Mouse (Mus musculus) myocyte (in vitro differentiated cells): Measurements from ENCODE around the gene Cdc25b. TPM values are rescaled to one million over a fixed set of nuclear protein-coding genes. Genes with fewer than 3 reads are reported as not detected.

Experiments
- H3K27me3 ChIP-seq: one replicate; pipeline ENCODE4 v1.6.1; 2011; ENCODE audit not compliant: control insufficient read depth, insufficient read depth, insufficient read length
- H3K36me3 ChIP-seq: one replicate; pipeline ENCODE4 v1.6.1; 2011; ENCODE audit not compliant: control insufficient read depth, insufficient read depth
- H3K4me2 ChIP-seq: one replicate; pipeline ENCODE4 v1.6.1; 2011; ENCODE audit warnings: low read depth, control low read depth
- H3K4me3 ChIP-seq: one replicate; pipeline ENCODE4 v1.5.1; 2011; ENCODE audit warnings: mild to moderate bottlenecking, control low read depth, moderate library complexity
- H3K79me2 ChIP-seq: one replicate; pipeline ENCODE4 v1.6.1; 2011; ENCODE audit not compliant: control insufficient read depth, insufficient read depth
- H3ac ChIP-seq: one replicate; pipeline ENCODE4 v1.6.1; 2011; ENCODE audit not compliant: control insufficient read depth, insufficient read length
- CEBPB ChIP-seq: IDR thresholded peaks from 2 replicates; pipeline ENCODE4 v1.6.1; 2011; ENCODE audit warnings: mild to moderate bottlenecking, moderate library complexity; ENCODE audit not compliant: poor library complexity, insufficient read depth, severe bottlenecking
- E2F4 ChIP-seq: IDR thresholded peaks from one replicate; pipeline ENCODE4 v1.6.1; 2011; ENCODE audit warnings: mild to moderate bottlenecking, control low read depth, moderate library complexity; ENCODE audit not compliant: insufficient read depth
- MAX ChIP-seq: IDR thresholded peaks from one replicate; pipeline ENCODE4 v1.6.1; 2011; ENCODE audit warnings: low read depth, mild to moderate bottlenecking, control low read depth
- MYOD1 ChIP-seq, 3 experiments: IDR thresholded peaks; one replicate each; pipeline ENCODE4 v1.6.1; 2011; ENCODE audit warnings: control low read depth in 2 of 3, low read depth in 2 of 3, mild to moderate bottlenecking in 2 of 3, moderate library complexity in 1 of 3; ENCODE audit not compliant: insufficient read length in 2 of 3, control insufficient read depth in 1 of 3
- MYOG ChIP-seq, 3 experiments: IDR thresholded peaks; one replicate each; pipeline ENCODE4 v1.6.1; 2011; ENCODE audit warnings: control low read depth in 2 of 3, low read depth in 2 of 3, mild to moderate bottlenecking in 2 of 3; ENCODE audit not compliant: insufficient read length in 2 of 3, control insufficient read depth in 1 of 3, insufficient read depth in 1 of 3
- POLR2A ChIP-seq: IDR thresholded peaks from one replicate; pipeline ENCODE4 v1.6.1; 2011; ENCODE audit warnings: low read depth, mild to moderate bottlenecking, control low read depth, moderate library complexity; ENCODE audit not compliant: insufficient read length
- POLR2AphosphoS2 ChIP-seq: IDR thresholded peaks from one replicate; pipeline ENCODE4 v1.6.1; 2011; ENCODE audit warnings: low read depth, control low read depth; ENCODE audit not compliant: insufficient read length
- REST ChIP-seq: IDR thresholded peaks from one replicate; pipeline ENCODE4 v1.6.1; 2011; ENCODE audit warnings: mild to moderate bottlenecking, control low read depth, moderate library complexity; ENCODE audit not compliant: insufficient read depth, insufficient read length
- SRF ChIP-seq: IDR thresholded peaks from one replicate; pipeline ENCODE4 v1.6.1; 2011; ENCODE audit warnings: low read depth; ENCODE audit not compliant: control insufficient read depth, insufficient read length
- TCF12 ChIP-seq: IDR thresholded peaks from one replicate; pipeline ENCODE4 v1.6.1; 2011; ENCODE audit warnings: mild to moderate bottlenecking, control low read depth; ENCODE audit not compliant: poor library complexity, insufficient read depth, severe bottlenecking
- TCF3 ChIP-seq: IDR thresholded peaks from one replicate; pipeline ENCODE4 v1.6.1; 2011; ENCODE audit warnings: low read depth, control low read depth; ENCODE audit not compliant: insufficient read length
- USF1 ChIP-seq: IDR thresholded peaks from one replicate; pipeline ENCODE4 v1.6.1; 2011; ENCODE audit warnings: low read depth, mild to moderate bottlenecking, control low read depth, moderate library complexity
- polyA plus RNA-seq: library from polyadenylated mRNA; unstranded; fragments of >200 nt; fragmentation: generic; extraction: Trizol; gene quantifications from one replicate; pipeline ENCODE4 v1.2.1, GENCODE M21; 2012; ENCODE audit warnings: missing spikeins

The Cdc25b gene
- polyA plus RNA-seq, 1 experiment = 58.4 TPM

DNA sequence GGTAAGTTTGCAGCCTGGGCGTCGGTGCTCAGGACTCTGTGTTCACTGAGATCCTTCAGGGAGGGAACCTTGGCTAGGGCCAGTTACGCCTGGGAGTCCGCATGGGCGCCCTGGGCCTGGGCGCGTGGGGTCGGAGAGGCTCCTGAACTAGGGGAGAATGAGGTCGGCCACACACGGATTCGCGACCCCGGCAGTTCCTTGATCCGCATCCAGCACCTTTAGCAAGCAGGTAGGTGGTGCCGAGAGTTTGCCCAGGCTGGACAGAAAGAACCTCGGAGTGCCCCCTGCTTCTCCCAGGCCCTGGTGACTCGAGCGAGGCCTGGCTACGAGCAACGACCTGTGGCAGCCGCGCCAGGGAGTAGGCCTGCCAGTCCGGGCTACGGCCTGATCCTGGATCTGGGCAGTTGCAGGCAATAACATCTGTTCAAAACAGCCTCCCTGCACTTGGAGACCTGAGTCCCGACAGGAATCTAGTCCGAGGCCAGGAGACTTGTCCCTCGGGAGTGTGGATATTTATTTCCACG, 47.4 kb downstream of the Cdc25b start:
- no peaks in the 10 kb centered on the region for H3K27me3 ChIP-seq
- H3ac ChIP-seq = peak overlapping the region; percentile 5
- peak overlapping the region; percentile 99 for H3K4me2 ChIP-seq
- peak overlapping the region; percentile 57 for H3K4me3 ChIP-seq
- H3K79me2 ChIP-seq = no peaks in the 10 kb centered on the region
- H3K36me3 ChIP-seq = peaks cover 8% of the 10 kb centered on the region
- TF ChIP-seq TCF3 (no peak), MYOD1 (IDR thresholded peaks at IDR 0.05; ENCODE audit: control insufficient read depth in 1 of 3, insufficient read length in 2 of 3, low read depth in 2 of 3) (no peak), POLR2A (no peak), MAX (no peak), MYOG (IDR thresholded peaks at IDR 0.05; ENCODE audit: control insufficient read depth in 1 of 3, insufficient read depth in 1 of 3, insufficient read length in 2 of 3, low read depth in 2 of 3) (no peak), TCF12 (no peak), CEBPB (no peak), SRF (no peak), REST (no peak), USF1 (no peak), POLR2AphosphoS2 (no peak), E2F4 (no peak)

DNA sequence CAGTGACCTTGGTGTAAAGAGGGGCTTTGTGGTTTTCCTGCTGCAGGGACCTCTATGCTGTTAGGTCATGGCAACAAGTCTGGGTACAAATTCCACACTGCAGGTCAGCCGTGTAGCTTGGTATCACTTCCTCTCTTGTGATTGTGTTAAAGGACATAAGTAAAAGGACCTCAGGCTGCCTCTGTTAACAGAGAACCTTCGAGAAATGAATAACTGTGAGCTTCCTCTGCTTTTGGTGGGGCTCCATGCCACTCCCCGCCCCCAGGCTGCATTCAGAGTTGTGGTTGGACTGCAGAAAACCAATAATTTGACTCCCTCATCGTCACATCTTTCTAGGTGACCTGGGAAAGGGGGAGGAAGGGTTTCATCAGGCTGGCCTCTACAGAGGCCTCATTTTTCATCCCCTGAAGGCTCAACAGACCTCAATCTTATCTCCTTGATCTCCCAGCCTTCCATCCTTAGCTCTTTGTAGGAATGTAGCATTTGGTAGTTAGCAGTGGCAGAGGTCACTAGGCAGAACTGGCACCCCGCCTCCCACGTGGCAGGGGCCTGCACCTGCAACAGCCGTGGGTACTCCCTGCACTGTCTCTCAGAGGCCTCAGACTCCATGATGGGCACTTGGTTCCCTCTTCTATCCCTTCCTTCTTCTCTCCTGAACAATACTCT, 48.4 kb downstream of the Cdc25b start:
- Histone ChIP-seq H3K36me3 (peaks cover 8% of the 10 kb centered on the region), H3K4me3 (peak overlapping the region; percentile 57), H3K27me3 (no peaks in the 10 kb centered on the region), H3K4me2 (peak overlapping the region; percentile 99), H3ac (peak overlapping the region; percentile 5), H3K79me2 (no peaks in the 10 kb centered on the region)
- TF ChIP-seq POLR2A (no peak), MYOG (IDR thresholded peaks at IDR 0.05; ENCODE audit: control insufficient read depth in 1 of 3, insufficient read depth in 1 of 3, insufficient read length in 2 of 3, low read depth in 2 of 3) (no peak), POLR2AphosphoS2 (no peak), MYOD1 (IDR thresholded peaks at IDR 0.05; ENCODE audit: control insufficient read depth in 1 of 3, insufficient read length in 2 of 3, low read depth in 2 of 3) (no peak), MAX (no peak), TCF3 (no peak), E2F4 (no peak), REST (no peak), SRF (no peak), CEBPB (no peak), USF1 (no peak), TCF12 (no peak)

- no peak for TF ChIP-seq TCF3
- no peak for TF ChIP-seq USF1
- TF ChIP-seq REST = no peak
- TF ChIP-seq SRF = no peak
- TF ChIP-seq E2F4 = no peak
- no peak for TF ChIP-seq MYOG (IDR thresholded peaks at IDR 0.05; ENCODE audit: control insufficient read depth in 1 of 3, insufficient read depth in 1 of 3, insufficient read length in 2 of 3, low read depth in 2 of 3)
- no peak for TF ChIP-seq POLR2A
- no peak for TF ChIP-seq MYOD1 (IDR thresholded peaks at IDR 0.05; ENCODE audit: control insufficient read depth in 1 of 3, insufficient read length in 2 of 3, low read depth in 2 of 3)
- no peak for TF ChIP-seq POLR2AphosphoS2
- TF ChIP-seq CEBPB = no peak
- no peak for TF ChIP-seq TCF12
- no peak for TF ChIP-seq MAX
- no peaks in the 10 kb centered on the region for H3K27me3 ChIP-seq
- no peak overlapping the region for H3ac ChIP-seq
- H3K79me2 ChIP-seq = no peaks in the 10 kb centered on the region
- H3K36me3 ChIP-seq = peaks cover 56% of the 10 kb centered on the region
- H3K4me2 ChIP-seq = no peak overlapping the region
- no peak overlapping the region for H3K4me3 ChIP-seq
These were observed 55.4 kb downstream of the Cdc25b start for GRCm38 (mm10) chr2:131242180-131242579.

GRCm38 (mm10) chr2:131242929-131243328, 56.2 kb downstream of the Cdc25b start:
- no peak overlapping the region for H3K4me2 ChIP-seq
- TF ChIP-seq TCF12 (no peak), TCF3 (no peak), POLR2A (no peak), MYOD1 (IDR thresholded peaks at IDR 0.05; ENCODE audit: control insufficient read depth in 1 of 3, insufficient read length in 2 of 3, low read depth in 2 of 3) (no peak), MAX (no peak), MYOG (IDR thresholded peaks at IDR 0.05; ENCODE audit: control insufficient read depth in 1 of 3, insufficient read depth in 1 of 3, insufficient read length in 2 of 3, low read depth in 2 of 3) (no peak), CEBPB (no peak), SRF (no peak), E2F4 (no peak), POLR2AphosphoS2 (no peak), USF1 (no peak), REST (no peak)
- H3ac ChIP-seq = no peak overlapping the region
- H3K36me3 ChIP-seq = peaks cover 49% of the 10 kb centered on the region
- H3K4me3 ChIP-seq = no peak overlapping the region
- H3K79me2 ChIP-seq = no peaks in the 10 kb centered on the region
- no peaks in the 10 kb centered on the region for H3K27me3 ChIP-seq

Other genes starting within 250 kb of the Cdc25b start
- 2.2 TPM for gene Gfra4, start 143.9 kb upstream of the Cdc25b start, polyA plus RNA-seq
- 0.02 TPM for gene Adam33, start 123.1 kb upstream of the Cdc25b start, polyA plus RNA-seq
- not detected for gene Siglec1, start 100.2 kb upstream of the Cdc25b start, polyA plus RNA-seq
- 3.3 TPM for gene Hspa12b, start 59.7 kb upstream of the Cdc25b start, polyA plus RNA-seq
- not detected for gene Gm11037, start 53.5 kb upstream of the Cdc25b start, polyA plus RNA-seq
- 75.2 TPM for gene 1700037H04Rik, start 26.9 kb upstream of the Cdc25b start, polyA plus RNA-seq
- gene Cenpb, start 6.9 kb upstream of the Cdc25b start, polyA plus RNA-seq = 130 TPM
- 9.4 TPM for gene Spef1, start 333 bp downstream of the Cdc25b start, polyA plus RNA-seq
- gene Ap5s1, start 20.1 kb downstream of the Cdc25b start, polyA plus RNA-seq = 33.6 TPM
- 16.6 TPM for gene Mavs, start 47.1 kb downstream of the Cdc25b start, polyA plus RNA-seq
- 26.2 TPM for gene Pank2, start 75.5 kb downstream of the Cdc25b start, polyA plus RNA-seq
- 3.0 TPM for gene Rnf24, start 165.9 kb downstream of the Cdc25b start, polyA plus RNA-seq